Mouse (Mus musculus) intestine, postnatal 0 days (tissue): Measurements from ENCODE around the gene Gm13276. TPM values are rescaled to one million over a fixed set of nuclear protein-coding genes. Genes with fewer than 3 reads are reported as not detected.
A peak's percentile ranks its signal among the peaks of the same experiment; 100 is the strongest.
"Not testable (repeated sequence)": the region's sequence is repeated elsewhere in the genome, so short reads cannot be mapped to it uniquely, and the experiment has no call there.

Experiments used
- ATAC-seq: fragments of 200-750 bp; cut with Nextera tagmentation; 2 replicates; pipeline ENCODE4 v1.8.0; 2017; ENCODE audit warnings: mild to moderate bottlenecking, moderate TSS enrichment, moderate library complexity
- H3K27ac ChIP-seq: fragments of 300-500 bp; sonication (generic); 2 replicates; pipeline ENCODE4 v1.5.1; 2014; ENCODE audit warnings: mild to moderate bottlenecking, low read depth, low read length, moderate library complexity
- H3K27me3 ChIP-seq: fragments of 300-500 bp; sonication (generic); replicated peaks from 2 replicates; pipeline ENCODE4 v1.6.1; 2014; ENCODE audit warnings: low read length, mixed read lengths; ENCODE audit not compliant: control insufficient read depth, insufficient read depth
- H3K36me3 ChIP-seq: fragments of 300-500 bp; sonication (generic); 2 replicates; pipeline ENCODE4 v1.6.1; 2014; ENCODE audit warnings: mild to moderate bottlenecking, moderate library complexity; ENCODE audit not compliant: control insufficient read depth, insufficient read depth
- H3K4me1 ChIP-seq: fragments of 300-500 bp; sonication (generic); replicated peaks from 2 replicates; pipeline ENCODE4 v1.6.1; 2014; ENCODE audit warnings: antibody characterized with exemption, low read length, mixed read lengths; ENCODE audit not compliant: control insufficient read depth, insufficient read depth
- H3K4me2 ChIP-seq: fragments of 300-500 bp; sonication (generic); replicated peaks from 2 replicates; pipeline ENCODE4 v1.6.1; 2014; ENCODE audit warnings: low read depth, mild to moderate bottlenecking, moderate library complexity
- H3K4me3 ChIP-seq: fragments of 300-500 bp; sonication (generic); 2 replicates; pipeline ENCODE4 v1.5.1; 2014; ENCODE audit warnings: low read depth, low read length
- H3K9ac ChIP-seq: fragments of 300-500 bp; sonication (generic); 2 replicates; pipeline ENCODE4 v1.6.1; 2014; ENCODE audit warnings: mild to moderate bottlenecking, low read depth, low read length
- H3K9me3 ChIP-seq: fragments of 300-500 bp; sonication (generic); 2 replicates; pipeline ENCODE4 v1.6.1; 2016; ENCODE audit warnings: mixed run types; ENCODE audit not compliant: control insufficient read depth
- CTCF ChIP-seq: sonication (generic); IDR thresholded peaks from 2 replicates; pipeline ENCODE4 v1.5.1; 2016; ENCODE audit warnings: low read depth, mild to moderate bottlenecking, control low read depth, antibody characterized with exemption, moderate library complexity
- WGBS: fragments of 180-500 bp; shearing (Covaris S2); extraction: QIAGEN DNeasy Blood & Tissue Kit; methylation state at CpG from one replicate; pipeline ENCODE4 v1.1.7; 2014; 5-methylcytosine and 5-hydroxymethylcytosine counted together
- polyA plus RNA-seq: library from polyadenylated mRNA; unstranded; fragments of >200 nt; fragmentation: Nextera tagmentation; extraction: Ambion mirVana; gene quantifications from 2 replicates; pipeline ENCODE4 v1.2.1, GENCODE M21; 2015

Gm13276 gene
- polyA plus RNA-seq, 1 experiment from 2014 or later: not detected

GRCm38 (mm10) chr4:88782335-88782734 lies 3.2 kb upstream of the Gm13276 start:
- not testable (repeated sequence) for ATAC-seq, H3K27ac ChIP-seq, H3K4me1 ChIP-seq, H3K9me3 ChIP-seq, H3K4me3 ChIP-seq, H3K36me3 ChIP-seq, H3K9ac ChIP-seq, H3K27me3 ChIP-seq
- WGBS: 0% methylated on average over 3 of the region's 31 CpGs
- peak; percentile 37 for TF ChIP-seq CTCF
- H3K4me2 ChIP-seq: peak overlapping the region; percentile 51

DNA sequence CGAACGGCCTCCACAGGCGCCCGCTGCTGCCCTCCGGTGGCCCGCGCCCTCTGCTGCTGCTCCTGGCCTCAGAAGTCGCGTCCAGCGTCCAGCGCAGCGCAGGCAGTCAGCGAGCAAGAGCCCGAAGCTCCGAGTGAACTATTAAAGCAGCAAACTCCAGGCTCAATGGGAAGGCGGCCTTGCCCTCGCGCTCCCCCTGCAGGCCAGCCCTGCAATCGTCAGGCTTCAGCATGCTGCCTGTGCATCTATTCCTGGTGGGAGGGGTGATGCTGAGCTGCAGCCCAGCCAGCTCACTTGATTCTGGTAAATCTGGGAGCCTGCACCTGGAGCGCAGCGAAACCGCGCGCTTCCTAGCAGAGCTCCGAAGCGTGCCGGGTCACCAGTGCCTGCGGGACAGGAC lies 2.9 kb downstream of the Gm13276 start, which contains the start of gene Gm13277:
Gm13277 (plus strand) TSS at position 231 of the 400 bp plus-strand sequence.
- H3K4me2 ChIP-seq: not testable (repeated sequence)

DNA sequence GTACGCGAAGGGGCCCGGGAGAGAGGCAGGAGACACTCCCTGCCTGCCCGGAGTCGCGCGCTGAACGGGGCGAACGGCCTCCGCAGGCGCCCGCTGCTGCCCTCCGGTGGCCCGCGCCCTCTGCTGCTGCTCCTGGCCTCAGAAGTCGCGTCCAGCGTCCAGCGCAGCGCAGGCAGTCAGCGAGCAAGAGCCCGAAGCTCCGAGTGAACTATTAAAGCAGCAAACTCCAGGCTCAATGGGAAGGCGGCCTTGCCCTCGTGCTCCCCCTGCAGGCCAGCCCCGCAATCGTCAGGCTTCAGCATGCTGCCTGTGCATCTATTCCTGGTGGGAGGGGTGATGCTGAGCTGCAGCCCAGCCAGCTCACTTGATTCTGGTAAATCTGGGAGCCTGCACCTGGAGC lies 5.7 kb downstream of the Gm13276 start, which contains the start of gene Gm13278:
Gm13278 (plus strand) TSS at position 301 of the 400 bp plus-strand sequence.
- H3K36me3 ChIP-seq, H3K4me2 ChIP-seq, H3K9ac ChIP-seq, H3K4me1 ChIP-seq, H3K27me3 ChIP-seq, H3K9me3 ChIP-seq, H3K4me3 ChIP-seq, H3K27ac ChIP-seq, ATAC-seq: not testable (repeated sequence)
- no CpG with 5 or more reads among the region's 28 CpGs for WGBS

More for the DNA sequence above, 2.9 kb downstream of the Gm13276 start, which contains the start of gene Gm13277:
- not testable (repeated sequence) for H3K4me3 ChIP-seq, H3K27ac ChIP-seq, H3K27me3 ChIP-seq, H3K9me3 ChIP-seq, H3K4me1 ChIP-seq, ATAC-seq, H3K36me3 ChIP-seq, H3K9ac ChIP-seq
- WGBS: no CpG with 5 or more reads among the region's 28 CpGs
- peak; percentile 60 for TF ChIP-seq CTCF

GRCm38 (mm10) chr4:88793936-88794675 lies 8.6 kb downstream of the Gm13276 start, which contains the start of gene Gm13275:
Gene Gm13275, plus strand, starts transcription at chr4:88794487.
- H3K4me3 ChIP-seq, H3K4me2 ChIP-seq, H3K27me3 ChIP-seq, H3K36me3 ChIP-seq, H3K27ac ChIP-seq, H3K9ac ChIP-seq, H3K9me3 ChIP-seq, ATAC-seq, H3K4me1 ChIP-seq: not testable (repeated sequence)
- WGBS: 0% methylated on average over 13 of the region's 52 CpGs
- peak; percentile 42 for TF ChIP-seq CTCF

DNA sequence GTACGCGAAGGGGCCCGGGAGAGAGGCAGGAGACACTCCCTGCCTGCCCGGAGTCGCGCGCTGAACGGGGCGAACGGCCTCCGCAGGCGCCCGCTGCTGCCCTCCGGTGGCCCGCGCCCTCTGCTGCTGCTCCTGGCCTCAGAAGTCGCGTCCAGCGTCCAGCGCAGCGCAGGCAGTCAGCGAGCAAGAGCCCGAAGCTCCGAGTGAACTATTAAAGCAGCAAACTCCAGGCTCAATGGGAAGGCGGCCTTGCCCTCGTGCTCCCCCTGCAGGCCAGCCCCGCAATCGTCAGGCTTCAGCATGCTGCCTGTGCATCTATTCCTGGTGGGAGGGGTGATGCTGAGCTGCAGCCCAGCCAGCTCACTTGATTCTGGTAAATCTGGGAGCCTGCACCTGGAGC lies 11.6 kb downstream of the Gm13276 start, which contains the start of gene Gm13279:
Gm13279 (plus strand) TSS at position 301 of the 400 bp plus-strand sequence.
- ATAC-seq, H3K4me2 ChIP-seq, H3K27me3 ChIP-seq, H3K9me3 ChIP-seq, H3K9ac ChIP-seq, H3K27ac ChIP-seq, H3K36me3 ChIP-seq, H3K4me1 ChIP-seq, H3K4me3 ChIP-seq: not testable (repeated sequence)
- no CpG with 5 or more reads among the region's 28 CpGs for WGBS

GRCm38 (mm10) chr4:88799365-88799764 lies 13.9 kb downstream of the Gm13276 start, which contains the start of gene Gm13285:
Gene Gm13285, plus strand, starts transcription at chr4:88799665.
- not testable (repeated sequence) for H3K27me3 ChIP-seq, H3K36me3 ChIP-seq, ATAC-seq, H3K27ac ChIP-seq, H3K4me1 ChIP-seq, H3K9ac ChIP-seq, H3K4me3 ChIP-seq, H3K4me2 ChIP-seq, H3K9me3 ChIP-seq
- 0% methylated on average over 2 of the region's 7 CpGs for WGBS

- not testable (repeated sequence) for H3K4me2 ChIP-seq, H3K27ac ChIP-seq
- WGBS: no CpG with 5 or more reads among the region's 29 CpGs
These were observed 17.4 kb downstream of the Gm13276 start, which contains the start of gene Gm13287 for GRCm38 (mm10) chr4:88802954-88803353. Gene Gm13287, plus strand, starts transcription at chr4:88803254.

DNA sequence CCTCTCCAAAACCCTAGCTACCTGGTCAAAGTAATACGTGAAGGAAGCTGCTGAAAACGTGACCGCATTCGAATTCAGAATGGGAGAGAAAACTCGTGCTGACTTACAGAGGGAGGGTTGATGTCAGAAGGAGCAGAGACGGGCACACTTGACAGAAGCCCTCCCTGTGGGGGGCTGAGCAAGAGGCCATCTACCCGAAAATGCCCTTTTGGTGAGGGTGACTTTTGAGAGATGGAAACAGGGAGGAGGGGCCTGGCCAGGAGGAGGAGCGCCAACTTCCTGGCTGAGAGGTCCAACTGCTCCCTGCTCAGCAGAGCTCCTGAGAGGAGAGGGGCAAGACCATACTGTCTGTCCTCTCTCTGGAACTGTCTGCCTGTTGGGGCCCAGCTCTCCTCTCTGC lies 19.7 kb downstream of the Gm13276 start, which contains the start of gene Gm13288:
Gm13288 (plus strand) TSS at position 301 of the 400 bp plus-strand sequence.
- not testable (repeated sequence) for H3K4me2 ChIP-seq, H3K9ac ChIP-seq, H3K4me1 ChIP-seq, ATAC-seq, H3K27ac ChIP-seq, H3K27me3 ChIP-seq, H3K9me3 ChIP-seq, H3K4me3 ChIP-seq, H3K36me3 ChIP-seq
- no CpG with 5 or more reads among the region's 8 CpGs for whole genome bisulfite sequencing

More at GRCm38 (mm10) chr4:88802954-88803353, 17.4 kb downstream of the Gm13276 start, which contains the start of gene Gm13287:
- H3K9me3 ChIP-seq, H3K27me3 ChIP-seq, H3K4me3 ChIP-seq, H3K36me3 ChIP-seq, H3K4me1 ChIP-seq, H3K9ac ChIP-seq, ATAC-seq: not testable (repeated sequence)
